Mouse (Mus musculus): ENCODE results near the gene Gm9376. TPM values are rescaled to one million over a fixed set of nuclear protein-coding genes. Genes with fewer than 3 reads are reported as not detected.

Gm9376 gene
- polyA plus RNA-seq, 1 experiment, result not detected

- Histone ChIP-seq H3K36me3 (ENCODE audit: control insufficient read depth, insufficient read depth, low read length, poor library complexity, severe bottlenecking) (no peaks in the 10 kb centered on the region), H3K9me3 (replicated peaks; ENCODE audit: control insufficient read depth, insufficient read depth, low read length, poor library complexity, severe bottlenecking) (peaks cover 3% of the 10 kb centered on the region; the same call in 1 of the 2 replicates), H3K9ac (ENCODE audit: low read depth, poor library complexity, severe bottlenecking) (no peak overlapping the region), H3K27me3 (ENCODE audit: control insufficient read depth, insufficient read depth, low read length, poor library complexity, severe bottlenecking) (no peaks in the 10 kb centered on the region; the same call in 1 of the 2 replicates), H3K4me3 (ENCODE audit: low read depth, low read length) (no peak overlapping the region), H3K27ac (ENCODE audit: insufficient read depth, low read length) (no peak overlapping the region), H3K4me1 (ENCODE audit: control insufficient read depth, insufficient read depth, low read length) (no peaks in the 10 kb centered on the region)
- TF ChIP-seq EP300 (IDR thresholded peaks at IDR 0.05; ENCODE audit: insufficient read depth, low read depth, low read length) (no peak), CTCF (IDR thresholded peaks at IDR 0.05; ENCODE audit: low read depth, low read length) (no peak), POLR2A (IDR thresholded peaks at IDR 0.05; ENCODE audit: insufficient read depth, low read length) (no peak)
These were observed 44.9 kb downstream of the Gm9376 start for GRCm38 (mm10) chr14:118311703-118312102.

GRCm38 (mm10) chr14:118312664-118313063 lies 45.9 kb downstream of the Gm9376 start:
- no peak for TF ChIP-seq POLR2A (IDR thresholded peaks at IDR 0.05; ENCODE audit: insufficient read depth, low read length)
- TF ChIP-seq CTCF (IDR thresholded peaks at IDR 0.05; ENCODE audit: low read depth, low read length), result peak; percentile 66
- no peak overlapping the region for H3K27ac ChIP-seq (ENCODE audit: insufficient read depth, low read length)
- no peaks in the 10 kb centered on the region for H3K4me1 ChIP-seq (ENCODE audit: control insufficient read depth, insufficient read depth, low read length)
- H3K9ac ChIP-seq (ENCODE audit: low read depth, poor library complexity, severe bottlenecking), result no peak overlapping the region
- H3K9me3 ChIP-seq (replicated peaks; ENCODE audit: control insufficient read depth, insufficient read depth, low read length, poor library complexity, severe bottlenecking), result peaks cover 3% of the 10 kb centered on the region; the same call in 1 of the 2 replicates
- no peaks in the 10 kb centered on the region for H3K36me3 ChIP-seq (ENCODE audit: control insufficient read depth, insufficient read depth, low read length, poor library complexity, severe bottlenecking)
- H3K27me3 ChIP-seq (ENCODE audit: control insufficient read depth, insufficient read depth, low read length, poor library complexity, severe bottlenecking), result no peaks in the 10 kb centered on the region; the same call in 1 of the 2 replicates
- no peak overlapping the region for H3K4me3 ChIP-seq (ENCODE audit: low read depth, low read length)

DNA sequence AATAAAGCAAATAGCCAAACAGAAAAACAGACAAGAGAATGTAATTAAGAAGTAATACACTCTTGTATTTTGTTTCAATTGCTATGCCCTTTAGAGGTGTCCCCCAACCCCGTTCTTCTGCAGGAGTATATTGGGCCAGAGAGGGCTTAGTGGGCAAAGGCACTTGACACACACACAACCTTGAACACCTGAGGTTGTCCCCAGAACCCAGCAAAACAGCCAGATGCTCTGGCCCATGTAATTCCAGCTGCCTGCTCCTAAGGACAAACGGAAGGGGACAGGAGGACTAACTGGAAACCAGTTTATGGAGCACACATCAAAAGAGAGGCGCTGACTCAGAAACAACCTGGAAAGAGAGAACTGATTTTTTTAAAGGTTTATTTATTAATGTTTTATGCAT lies 47.2 kb downstream of the Gm9376 start:
- Histone ChIP-seq H3K36me3 (ENCODE audit: control insufficient read depth, insufficient read depth, low read length, poor library complexity, severe bottlenecking) (no peaks in the 10 kb centered on the region), H3K9ac (ENCODE audit: low read depth, poor library complexity, severe bottlenecking) (no peak overlapping the region), H3K27me3 (ENCODE audit: control insufficient read depth, insufficient read depth, low read length, poor library complexity, severe bottlenecking) (no peaks in the 10 kb centered on the region; the same call in 1 of the 2 replicates), H3K4me1 (ENCODE audit: control insufficient read depth, insufficient read depth, low read length) (no peaks in the 10 kb centered on the region), H3K27ac (ENCODE audit: insufficient read depth, low read length) (no peak overlapping the region), H3K9me3 (replicated peaks; ENCODE audit: control insufficient read depth, insufficient read depth, low read length, poor library complexity, severe bottlenecking) (peaks cover 3% of the 10 kb centered on the region; the same call in 1 of the 2 replicates), H3K4me3 (ENCODE audit: low read depth, low read length) (no peak overlapping the region)
- TF ChIP-seq CTCF (IDR thresholded peaks at IDR 0.05; ENCODE audit: low read depth, low read length) (no peak), EP300 (IDR thresholded peaks at IDR 0.05; ENCODE audit: insufficient read depth, low read depth, low read length) (no peak), POLR2A (IDR thresholded peaks at IDR 0.05; ENCODE audit: insufficient read depth, low read length) (no peak)

DNA sequence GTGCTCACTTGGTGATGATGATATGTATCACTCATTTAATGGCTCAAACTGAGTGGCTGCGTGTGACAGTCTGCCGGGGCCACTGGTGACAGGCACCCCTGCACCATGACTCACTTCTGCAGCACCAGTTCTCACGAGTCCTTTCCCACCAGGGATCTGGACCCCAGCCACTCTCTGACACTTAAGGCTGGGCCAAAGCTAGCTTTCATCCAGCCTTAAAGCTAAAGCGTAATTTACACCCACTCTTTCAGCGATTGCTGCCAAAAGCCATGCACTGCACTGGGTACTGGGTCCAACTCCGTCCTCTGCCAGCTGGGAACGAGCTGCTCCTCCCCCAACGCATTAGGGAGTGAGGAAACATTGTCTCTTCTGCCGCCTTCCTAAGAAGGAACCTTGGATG lies 50.5 kb downstream of the Gm9376 start:
- Histone ChIP-seq H3K27me3 (ENCODE audit: control insufficient read depth, insufficient read depth, low read length, poor library complexity, severe bottlenecking) (peaks cover 2% of the 10 kb centered on the region), H3K36me3 (ENCODE audit: control insufficient read depth, insufficient read depth, low read length, poor library complexity, severe bottlenecking) (no peaks in the 10 kb centered on the region)
- TF ChIP-seq EP300 (IDR thresholded peaks at IDR 0.05; ENCODE audit: insufficient read depth, low read depth, low read length) (no peak), CTCF (IDR thresholded peaks at IDR 0.05; ENCODE audit: low read depth, low read length) (no peak), POLR2A (IDR thresholded peaks at IDR 0.05; ENCODE audit: insufficient read depth, low read length) (no peak)

More for the DNA sequence above, 50.5 kb downstream of the Gm9376 start:
- Histone ChIP-seq H3K27ac (ENCODE audit: insufficient read depth, low read length) (no peak overlapping the region), H3K9me3 (replicated peaks; ENCODE audit: control insufficient read depth, insufficient read depth, low read length, poor library complexity, severe bottlenecking) (peaks cover 3% of the 10 kb centered on the region; the same call in 1 of the 2 replicates), H3K9ac (ENCODE audit: low read depth, poor library complexity, severe bottlenecking) (no peak overlapping the region), H3K4me1 (ENCODE audit: control insufficient read depth, insufficient read depth, low read length) (no peaks in the 10 kb centered on the region), H3K4me3 (ENCODE audit: low read depth, low read length) (no peak overlapping the region)

Other genes with a start within 250 kb of the Gm9376 start
- not detected in 2 replicates for gene Dct, start 214.7 kb upstream of the Gm9376 start, polyA plus RNA-seq (2011; ENCODE audit: insufficient read depth, insufficient read length, low read depth, missing spikeins)
- 34.5 and 34.9 TPM in 2 replicates for gene Tgds, start 134.2 kb upstream of the Gm9376 start, polyA plus RNA-seq (2011; ENCODE audit: insufficient read depth, insufficient read length, low read depth, missing spikeins)
- 17.3 and 17.9 TPM in 2 replicates for gene Gpr180, start 129.8 kb upstream of the Gm9376 start, polyA plus RNA-seq (2011; ENCODE audit: insufficient read depth, insufficient read length, low read depth, missing spikeins)
- 0.73 and 1.2 TPM in 2 replicates for gene Sox21, start 29.9 kb upstream of the Gm9376 start, polyA plus RNA-seq (2011; ENCODE audit: insufficient read depth, insufficient read length, low read depth, missing spikeins)